Mouse (Mus musculus) embryo, embryonic 11 days (tissue): Measurements from ENCODE around the gene Rab14.

Source experiments
- DNase-seq: peaks from one replicate; pipeline ENCODE4 v3.0.0-alpha.2; 2015

The Rab14 gene

DNA sequence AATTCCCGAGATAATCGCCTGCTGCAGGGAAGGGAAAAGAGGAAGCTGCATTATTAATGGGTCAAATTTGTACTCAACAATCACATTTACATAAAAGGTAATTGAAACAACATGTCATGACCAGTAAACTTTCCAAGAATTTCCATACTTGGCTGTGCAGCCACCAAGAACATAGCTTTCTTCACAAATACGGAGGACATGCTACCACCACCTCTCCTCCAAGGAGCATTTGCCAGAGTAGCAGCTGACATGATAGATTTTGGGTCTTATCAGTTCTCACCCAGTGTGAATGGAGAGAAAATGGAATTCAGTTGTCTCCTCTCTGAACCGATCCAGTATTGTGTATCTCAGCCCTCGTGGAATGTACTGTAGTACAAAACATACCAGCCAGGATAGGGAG, 1.4 kb downstream of the Rab14 start:
- no peak for DNase-seq

DNA sequence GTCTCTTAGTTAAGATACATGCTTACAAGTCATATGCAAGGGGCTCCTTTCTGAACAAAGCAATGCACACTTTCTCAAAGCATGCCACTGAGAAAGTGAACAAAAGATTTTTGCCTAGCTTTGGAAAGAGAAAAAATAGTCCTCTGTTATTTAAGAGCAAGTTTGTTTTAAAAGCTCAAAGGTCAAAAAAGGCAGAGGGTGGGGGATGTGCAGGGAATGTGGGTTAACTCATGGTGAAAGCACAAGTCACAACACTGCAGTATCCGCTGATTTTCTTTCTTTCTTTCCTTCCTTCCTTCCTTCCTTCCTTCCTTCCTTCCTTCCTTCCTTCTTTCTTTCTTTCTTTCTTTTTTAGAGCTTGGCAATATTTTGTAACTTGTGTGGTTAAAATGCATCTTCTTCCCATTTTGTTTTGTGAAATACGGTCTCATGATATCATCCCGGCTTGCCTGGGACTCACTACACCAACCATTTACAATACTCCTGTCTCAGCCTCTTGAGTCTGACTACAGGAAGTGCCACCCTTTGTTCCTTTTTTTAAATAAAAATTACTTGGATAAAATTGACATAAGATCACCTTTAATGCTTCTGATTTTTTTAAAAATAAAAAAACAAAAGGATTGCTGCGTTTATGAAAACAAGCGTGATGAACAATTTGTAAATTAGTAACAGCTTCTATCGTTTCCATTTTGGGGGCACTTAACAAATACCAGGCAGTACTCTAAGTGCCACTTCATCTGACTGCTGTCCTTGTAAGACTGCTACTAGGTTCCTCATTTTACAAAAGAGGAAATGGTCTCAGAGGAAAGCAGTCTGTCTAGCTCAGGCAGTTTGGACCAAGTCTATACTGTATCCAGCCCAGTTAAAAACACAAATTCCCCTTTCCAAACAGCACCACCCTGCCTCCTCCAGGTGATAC, 5.0 kb downstream of the Rab14 start:
- DNase-seq, result no peak

DNA sequence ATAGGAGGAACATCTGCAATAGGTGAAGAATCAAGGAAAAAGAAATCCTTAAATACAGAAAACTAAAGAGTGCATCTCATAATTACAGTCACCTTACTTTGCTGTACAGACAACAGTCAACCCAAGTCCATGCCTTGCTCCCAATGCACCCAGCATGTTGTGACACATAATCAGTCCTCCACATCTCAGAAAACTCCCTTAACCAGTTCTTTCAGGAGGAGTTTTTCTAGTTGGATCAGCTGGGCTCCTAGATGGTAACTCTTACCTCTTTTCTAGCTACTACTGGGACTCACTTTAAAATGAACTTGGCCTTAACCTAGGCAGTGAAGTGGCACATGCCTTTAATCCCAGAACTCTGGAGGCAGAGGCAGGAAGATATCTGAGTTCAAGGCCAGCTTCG, 6.9 kb downstream of the Rab14 start:
- DNase-seq, result no peak

DNA sequence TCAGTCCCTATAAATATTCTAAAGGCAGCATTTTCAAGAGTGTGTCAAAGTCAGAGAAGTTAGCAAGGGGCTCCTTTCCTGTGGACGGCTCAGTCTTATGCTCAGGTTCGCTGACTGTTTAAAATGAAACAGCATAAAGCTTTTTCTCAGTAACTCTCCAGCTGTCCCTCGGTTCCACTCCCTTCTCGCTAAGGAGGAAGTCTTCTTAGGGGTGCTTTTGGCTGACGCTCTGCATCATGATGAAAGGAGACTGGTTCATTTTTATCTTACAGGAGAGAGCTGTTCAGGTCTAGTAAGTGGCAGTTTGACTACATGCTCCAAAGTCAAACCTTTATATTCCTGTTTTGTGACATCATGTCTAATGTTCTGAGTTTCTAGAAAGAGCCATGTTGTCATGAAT, 12.0 kb downstream of the Rab14 start:
- DNase-seq, result no peak

DNA sequence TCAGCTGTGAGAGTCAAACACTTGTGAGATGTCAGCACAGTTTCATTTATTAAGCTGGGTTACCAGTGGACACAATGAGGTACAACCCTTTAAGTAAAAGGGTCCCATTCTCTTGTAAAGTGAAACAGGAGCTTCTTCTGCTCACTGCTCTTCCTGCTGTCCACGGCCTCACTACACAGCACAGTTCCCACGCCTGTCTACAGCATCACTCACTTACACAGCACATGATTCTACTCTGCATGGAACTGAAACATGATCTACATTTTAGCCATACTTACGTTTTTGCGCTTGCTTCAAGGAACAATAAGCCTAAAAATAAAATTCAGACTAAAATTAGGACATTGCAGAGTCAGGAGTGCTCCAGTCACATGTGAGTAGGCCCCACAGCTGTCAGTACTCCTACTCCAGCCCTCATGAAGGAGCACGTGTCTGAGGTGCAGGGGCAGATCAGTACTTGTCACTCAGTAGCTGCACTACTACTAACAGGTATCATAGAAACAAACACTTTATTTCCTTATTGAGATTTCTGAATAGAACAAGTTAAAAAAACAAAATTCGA, 17.7 kb downstream of the Rab14 start:
- DNase-seq, result no peak

DNA sequence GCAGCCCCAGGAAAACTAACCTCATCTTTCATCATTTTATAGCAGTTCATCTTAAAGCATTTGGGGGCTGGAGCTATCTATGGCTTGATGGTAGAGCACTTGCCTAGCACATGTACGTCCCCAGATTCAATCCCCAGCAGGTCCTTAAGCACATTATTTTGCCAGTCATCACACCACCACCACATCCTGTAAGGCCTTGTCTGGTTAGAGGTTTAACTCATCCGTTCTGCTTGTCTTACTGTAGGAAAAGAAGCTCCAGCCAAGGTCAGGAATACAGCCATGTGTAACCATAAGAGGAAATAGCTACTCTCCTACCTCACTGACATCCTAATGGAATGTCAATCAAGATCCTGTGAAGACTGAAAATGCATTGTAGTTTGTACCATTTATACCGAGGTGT, 22.8 kb downstream of the Rab14 start:
- no peak for DNase-seq

DNA sequence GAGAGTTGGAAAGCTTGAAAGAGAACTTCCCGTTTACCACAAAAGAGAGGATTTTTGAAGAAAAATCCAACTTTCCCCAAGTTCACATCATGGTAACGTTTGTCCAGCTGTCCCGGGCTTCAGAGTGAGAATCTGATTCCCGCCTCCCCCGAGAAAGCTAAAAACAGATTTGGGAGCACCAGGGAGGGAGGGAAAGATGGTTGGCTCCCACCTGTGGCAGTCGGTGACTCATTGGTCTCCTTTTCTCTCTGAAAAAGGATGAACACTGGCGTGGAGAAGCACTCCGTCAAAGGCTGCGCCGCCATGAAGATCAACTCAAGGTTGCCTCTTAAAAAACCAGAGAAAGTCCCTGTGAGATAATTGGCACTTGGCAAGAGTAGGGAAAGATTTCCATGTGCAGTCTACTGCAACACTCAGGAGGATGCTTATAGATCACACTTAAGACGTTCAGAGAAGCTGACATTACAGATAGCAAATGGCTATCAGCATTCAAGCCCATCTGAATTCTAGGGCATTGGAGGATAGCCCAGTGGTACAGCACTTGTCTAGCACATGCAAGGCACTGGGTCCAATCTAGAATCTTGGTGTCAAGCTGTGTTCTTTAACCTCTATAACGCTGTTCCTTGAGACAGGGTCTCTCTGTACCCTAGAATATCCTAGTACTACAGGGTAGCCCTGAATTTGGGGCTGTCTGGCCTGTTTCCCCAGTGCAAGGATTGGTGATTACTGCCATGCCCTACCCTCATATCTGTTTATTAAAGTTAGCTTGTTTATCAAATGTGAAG, 25.4 kb downstream of the Rab14 start:
- DNase-seq, result no peak

DNA sequence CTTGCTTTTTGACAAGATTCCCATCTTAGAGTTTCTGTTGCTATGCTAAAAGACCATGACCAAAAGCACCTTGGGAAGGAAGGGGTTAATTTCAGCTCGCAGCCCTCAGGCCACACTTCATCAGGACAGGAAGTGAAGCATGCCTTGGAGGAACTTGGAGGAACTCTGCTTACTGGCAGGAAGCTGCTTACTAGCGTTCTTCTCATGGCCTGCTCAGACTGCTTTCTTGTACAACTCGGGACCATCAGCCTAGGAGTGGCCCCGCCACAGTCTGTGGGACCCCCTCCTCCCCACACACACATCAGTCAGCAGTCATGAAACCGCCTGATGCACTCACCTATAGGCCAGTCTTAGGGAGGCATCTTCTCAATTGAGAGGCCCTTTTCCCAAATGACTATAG, 26.8 kb downstream of the Rab14 start:
- DNase-seq, result peak; percentile 9

DNA sequence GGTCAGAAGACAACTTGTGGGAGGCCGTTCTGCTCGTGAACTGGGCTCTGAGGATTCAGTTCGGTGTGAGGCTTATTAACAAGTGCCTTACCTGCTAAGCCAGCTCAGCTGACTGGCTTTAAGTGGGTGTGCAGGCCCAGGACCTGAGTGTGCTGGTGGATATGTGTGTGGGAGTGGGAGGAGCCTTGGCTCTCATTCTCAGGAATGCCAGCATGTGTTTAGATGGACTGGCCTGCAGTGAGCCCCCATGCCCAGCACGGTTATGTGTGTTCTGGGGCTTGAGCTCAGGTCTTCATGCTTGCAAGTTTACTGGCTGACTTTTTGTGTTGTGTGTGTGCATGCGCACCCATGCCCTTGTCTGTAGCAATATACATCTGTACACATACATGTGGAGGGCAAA, 27.3 kb downstream of the Rab14 start:
- no peak for DNase-seq

DNA sequence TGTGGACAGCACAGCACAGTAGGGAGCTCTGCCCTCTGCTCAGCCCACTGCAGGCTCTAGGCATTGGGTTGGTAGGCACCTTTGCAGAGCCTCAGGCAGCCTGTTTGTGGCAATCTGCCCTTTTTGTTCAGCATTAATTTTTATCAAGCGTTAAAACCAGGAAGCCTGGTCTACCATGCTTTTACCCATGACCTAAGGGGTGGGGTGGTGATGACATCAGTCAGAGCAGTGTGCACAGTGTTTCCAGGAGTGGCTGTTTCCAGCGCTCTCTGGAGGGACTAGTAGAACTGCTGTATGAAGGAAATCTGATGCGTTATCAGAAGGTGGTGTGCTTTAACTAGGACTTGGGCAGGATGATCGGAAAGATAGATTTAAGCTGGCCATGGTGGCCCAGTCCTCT, 28.7 kb downstream of the Rab14 start:
- DNase-seq, result no peak

DNA sequence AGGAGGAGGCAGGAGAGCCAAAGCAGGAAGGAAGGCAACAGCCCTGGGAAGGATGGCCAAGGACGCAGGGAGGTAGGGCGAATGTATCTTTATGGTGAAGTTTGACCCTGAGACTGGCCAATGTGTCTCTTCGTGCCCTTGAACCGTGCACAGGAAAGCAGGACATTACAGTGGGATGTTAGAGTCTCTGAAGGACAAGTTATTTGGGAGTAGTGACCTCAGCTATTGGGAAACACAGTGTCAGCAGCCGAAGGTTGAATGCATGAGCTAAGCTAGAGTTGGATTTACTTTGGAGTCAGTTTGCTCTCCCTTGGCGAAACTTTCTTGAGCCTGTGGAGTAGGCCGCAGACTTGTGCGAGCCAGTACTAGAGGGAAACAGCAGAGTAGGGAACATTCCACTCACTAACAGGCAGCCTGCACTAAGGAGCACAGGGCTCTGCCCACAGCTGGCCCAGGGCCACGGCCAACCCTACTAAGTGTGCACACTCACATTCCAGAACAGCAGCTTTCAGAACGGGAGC, 29.5 kb downstream of the Rab14 start:
- DNase-seq, result no peak

DNA sequence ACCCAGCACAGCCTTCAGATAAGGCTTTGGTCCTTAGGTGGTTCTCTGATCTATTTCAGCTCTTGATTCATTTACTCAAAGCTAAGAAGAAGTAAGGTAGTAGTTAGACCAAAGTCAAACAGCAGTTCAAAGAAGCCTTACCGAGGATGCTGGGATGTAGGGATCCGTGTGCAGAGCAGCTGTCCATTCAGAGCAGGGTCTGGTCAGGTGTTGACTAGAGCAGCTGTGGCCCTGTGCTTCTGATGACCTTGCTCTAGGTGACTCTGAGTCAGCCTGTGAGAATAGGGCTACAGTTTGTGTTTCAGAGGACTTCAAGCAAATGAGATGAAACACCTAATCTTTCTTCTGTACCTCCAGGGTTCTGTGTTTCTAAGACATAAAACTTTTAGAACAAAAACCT, 31.5 kb downstream of the Rab14 start:
- no peak for DNase-seq

DNA sequence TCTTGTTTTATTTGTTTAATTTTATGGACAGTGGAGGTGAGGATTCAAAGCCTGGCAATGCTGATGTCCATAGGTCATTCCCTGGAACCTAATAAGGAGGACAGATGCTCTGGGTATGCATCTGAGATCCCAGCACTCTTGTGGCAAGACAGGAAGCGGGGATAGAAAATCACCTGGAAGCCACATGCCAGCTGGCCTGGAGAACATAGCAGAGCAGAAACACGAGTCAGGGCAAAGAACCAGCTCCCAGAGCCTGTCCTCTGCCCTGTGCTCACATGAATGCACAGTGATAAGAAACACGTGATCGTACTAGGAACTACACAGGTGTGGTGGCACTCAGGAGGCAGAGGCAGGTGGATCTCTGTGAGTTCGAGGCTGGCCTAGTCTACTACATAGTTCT, 34.1 kb downstream of the Rab14 start:
- DNase-seq, result no peak

DNA sequence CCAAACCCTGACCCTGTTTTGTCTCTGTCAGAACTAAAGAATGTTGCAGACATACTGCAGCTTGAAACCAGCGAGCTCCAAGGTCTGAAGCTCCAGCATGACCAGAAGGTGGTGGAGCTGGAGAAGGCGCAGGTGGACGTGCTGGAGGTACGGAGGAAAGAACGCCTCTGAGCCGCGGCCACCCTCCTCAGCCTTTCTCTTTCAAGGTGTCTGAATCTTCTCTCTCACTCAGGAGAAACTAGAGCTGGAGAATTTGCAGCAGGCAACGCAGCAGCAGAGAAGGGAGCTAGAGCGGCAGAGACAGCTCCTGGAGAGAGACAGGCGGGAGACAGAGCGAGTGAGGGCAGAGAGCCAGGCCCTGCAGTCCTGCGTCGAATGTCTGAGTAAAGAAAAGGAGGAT, 35.5 kb downstream of the Rab14 start:
- DNase-seq, result no peak

DNA sequence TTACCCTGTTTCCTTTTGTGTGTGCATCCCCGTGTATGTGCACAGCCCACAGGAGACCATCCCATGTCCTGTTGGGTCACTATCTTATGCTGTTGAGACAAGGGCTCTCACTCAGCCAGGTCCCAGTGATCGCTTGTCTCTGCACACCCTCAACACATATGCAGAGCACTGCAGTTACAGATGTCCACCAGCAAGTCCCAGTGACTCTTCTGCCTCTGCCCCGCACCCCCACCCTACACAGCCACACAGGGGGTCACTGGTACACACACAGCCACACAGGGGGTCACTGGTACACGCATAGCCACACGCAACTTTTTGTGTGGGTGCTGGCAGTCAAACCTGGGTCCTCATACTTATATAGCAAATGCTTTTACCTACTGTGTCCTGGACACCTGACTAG, 37.5 kb downstream of the Rab14 start:
- no peak for DNase-seq

DNA sequence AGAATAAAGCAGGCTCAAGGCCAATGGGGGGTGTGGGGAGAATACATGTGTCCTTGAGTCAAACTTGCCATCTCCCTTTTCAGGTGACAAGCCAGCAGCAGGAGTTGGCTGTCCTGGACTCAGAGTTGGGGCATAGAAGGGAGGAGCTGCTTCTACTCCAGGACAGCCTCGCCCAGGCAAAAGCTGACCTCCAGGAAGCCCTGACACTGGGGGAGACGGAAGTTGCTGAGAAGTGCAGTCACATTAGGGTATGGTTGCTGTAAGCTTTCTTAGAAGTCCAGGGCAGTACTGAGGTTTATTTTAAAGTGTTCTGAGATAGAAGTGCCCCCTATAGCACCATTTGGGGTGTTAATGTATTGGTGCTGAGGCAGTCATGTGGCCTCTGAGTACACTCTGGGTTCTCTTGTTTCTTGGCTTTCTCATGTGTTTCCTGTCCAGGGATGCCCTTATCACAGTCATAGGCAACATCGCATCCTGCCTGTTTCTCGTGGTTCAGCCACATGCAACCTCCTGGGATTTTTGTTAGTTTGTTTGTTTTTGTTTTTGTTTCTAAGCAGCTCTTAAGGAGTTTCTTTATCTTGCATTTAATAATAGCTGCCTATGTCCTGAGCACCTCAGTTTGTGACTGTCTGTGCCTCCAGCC, 39.0 kb downstream of the Rab14 start:
- DNase-seq, result no peak

DNA sequence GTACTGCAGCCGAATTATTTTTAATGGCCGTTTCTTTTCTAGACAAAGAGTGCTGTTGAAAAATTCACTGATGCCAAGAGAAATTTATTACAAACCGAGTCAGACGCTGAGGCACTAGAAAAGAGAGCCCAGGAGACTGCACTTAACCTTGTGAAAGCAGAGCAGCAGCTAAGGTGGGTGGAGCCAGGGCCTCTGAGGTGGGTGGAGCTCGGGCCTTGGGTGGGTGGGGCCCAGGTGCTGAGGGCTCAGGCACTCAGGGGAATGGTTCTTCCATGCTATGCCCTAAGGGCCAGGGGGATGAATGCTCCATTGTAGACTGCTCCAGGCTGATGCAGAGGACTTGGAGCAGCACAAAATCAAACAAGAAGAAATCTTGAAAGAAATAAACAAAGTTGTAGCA, 40.7 kb downstream of the Rab14 start:
- DNase-seq, result peak; percentile 23

DNA sequence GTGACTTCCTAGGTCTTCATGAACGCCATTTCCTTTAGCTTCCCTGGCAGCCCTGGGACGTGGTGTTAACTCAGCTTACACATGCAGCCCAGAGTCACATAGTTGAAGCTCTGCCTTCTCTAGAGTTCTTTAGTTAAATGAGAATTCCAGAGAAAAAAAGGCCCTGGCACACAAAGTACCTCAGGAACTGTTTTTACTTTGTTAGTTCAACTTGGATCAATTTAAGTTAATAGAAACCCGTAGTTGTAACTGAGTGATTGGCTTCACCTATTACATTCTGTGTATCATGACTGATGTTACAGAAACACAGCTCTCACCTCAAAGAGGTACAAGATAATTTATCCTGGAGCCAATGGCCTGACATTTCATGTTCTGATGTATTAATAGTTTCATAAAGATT, 42.6 kb downstream of the Rab14 start:
- no peak for DNase-seq

DNA sequence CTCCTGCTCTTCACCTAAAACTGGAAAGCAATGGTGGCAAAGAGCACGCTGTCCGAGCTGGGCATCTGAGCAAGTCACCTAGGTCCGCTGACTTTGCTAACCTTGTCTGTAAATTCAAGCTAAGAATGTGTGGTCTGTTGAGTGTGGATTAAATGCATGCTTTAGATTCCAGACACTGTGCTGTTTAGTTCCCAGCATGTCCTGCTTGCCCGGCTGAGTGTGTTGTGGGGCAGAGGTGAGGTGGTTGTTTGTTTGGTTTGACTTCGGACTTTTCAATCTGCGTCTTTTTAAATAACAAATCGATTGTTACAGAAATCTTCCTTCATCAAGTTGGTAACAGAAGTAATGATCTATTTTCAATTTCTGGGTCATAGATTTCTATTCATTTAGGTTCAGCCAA, 43.1 kb downstream of the Rab14 start:
- DNase-seq, result no peak

DNA sequence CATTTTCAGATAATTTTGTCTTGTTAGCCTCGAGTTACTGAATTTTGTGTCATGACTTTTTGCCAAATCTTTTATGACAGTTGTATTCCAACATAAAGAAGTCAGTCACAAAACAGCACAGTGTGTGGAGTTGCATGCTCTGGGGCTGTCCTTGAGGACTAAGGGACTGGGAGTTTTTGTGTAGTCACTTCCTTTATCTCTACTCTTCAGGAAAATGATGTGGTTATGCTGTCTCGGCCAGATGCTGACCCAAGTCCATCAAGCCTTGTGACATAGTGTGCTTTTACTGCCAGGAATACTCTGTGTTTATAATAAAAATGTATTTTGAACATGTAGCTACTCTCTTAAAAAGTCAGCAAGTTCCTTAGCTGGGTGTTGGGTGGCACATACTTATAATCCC, 43.9 kb downstream of the Rab14 start:
- no peak for DNase-seq

DNA sequence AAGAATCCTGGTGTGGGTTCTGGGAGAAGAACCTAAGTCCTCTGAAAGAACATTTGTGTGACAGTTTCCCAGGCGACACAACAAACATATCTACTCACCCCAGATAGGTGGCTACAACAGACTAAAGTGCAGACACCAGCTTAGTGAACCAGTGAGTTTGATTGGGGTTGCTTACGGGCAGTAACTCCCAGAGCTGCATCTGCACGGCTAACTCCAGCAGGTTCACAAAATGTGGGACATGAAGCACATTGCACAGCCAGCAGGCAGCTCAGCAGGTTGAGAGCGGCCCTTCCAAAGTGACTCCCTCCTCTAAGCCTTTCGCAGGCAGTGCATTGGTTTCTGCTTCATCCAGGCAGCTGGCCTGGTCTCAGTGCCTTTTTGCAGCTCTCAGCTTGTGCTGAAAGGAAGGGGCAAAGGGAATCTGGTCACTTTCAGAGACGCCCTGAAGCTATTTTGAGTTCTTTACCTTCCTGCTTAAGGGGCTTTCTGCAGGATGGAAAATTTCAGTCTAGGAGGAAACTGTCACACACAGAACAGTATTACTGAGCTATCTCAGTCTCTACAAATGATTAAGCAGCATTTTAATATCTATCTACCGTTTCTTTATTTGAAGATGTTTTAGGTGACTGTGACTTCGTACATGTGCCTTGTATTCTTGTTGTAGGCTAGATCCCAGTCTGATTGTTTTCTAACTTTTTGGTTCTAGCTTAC, 46.9 kb downstream of the Rab14 start:
- DNase-seq, result no peak

DNA sequence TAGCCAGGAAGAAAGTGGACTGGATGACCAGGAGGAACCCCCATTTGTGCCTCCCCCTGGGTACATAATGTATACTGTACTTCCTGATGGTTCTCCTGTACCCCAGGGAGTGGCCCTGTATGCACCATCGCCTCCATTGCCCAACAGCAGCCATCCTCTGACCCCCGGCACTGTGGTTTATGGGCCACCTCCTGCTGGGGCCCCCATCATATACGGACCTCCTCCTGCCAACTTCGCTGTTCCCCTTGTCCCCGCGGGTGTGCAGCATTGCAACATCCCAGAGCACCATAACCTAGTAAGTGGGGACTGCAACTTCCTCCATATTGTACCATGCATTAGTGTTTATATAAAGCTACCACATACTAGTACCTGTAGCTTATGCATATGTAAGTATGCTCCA, 47.7 kb downstream of the Rab14 start:
- no peak for DNase-seq
